Mouse (Mus musculus): ENCODE results near the gene Tut7. TPM values are rescaled to one million over a fixed set of nuclear protein-coding genes. Genes with fewer than 3 reads are reported as not detected.
A peak's percentile ranks its signal among the peaks of the same experiment; 100 is the strongest.

Gene Tut7
- 62.8 and 66.7 TPM in 2 replicates for polyA plus RNA-seq (2016; fragmentation: Nextera tagmentation; extraction: Ambion mirVana)

DNA sequence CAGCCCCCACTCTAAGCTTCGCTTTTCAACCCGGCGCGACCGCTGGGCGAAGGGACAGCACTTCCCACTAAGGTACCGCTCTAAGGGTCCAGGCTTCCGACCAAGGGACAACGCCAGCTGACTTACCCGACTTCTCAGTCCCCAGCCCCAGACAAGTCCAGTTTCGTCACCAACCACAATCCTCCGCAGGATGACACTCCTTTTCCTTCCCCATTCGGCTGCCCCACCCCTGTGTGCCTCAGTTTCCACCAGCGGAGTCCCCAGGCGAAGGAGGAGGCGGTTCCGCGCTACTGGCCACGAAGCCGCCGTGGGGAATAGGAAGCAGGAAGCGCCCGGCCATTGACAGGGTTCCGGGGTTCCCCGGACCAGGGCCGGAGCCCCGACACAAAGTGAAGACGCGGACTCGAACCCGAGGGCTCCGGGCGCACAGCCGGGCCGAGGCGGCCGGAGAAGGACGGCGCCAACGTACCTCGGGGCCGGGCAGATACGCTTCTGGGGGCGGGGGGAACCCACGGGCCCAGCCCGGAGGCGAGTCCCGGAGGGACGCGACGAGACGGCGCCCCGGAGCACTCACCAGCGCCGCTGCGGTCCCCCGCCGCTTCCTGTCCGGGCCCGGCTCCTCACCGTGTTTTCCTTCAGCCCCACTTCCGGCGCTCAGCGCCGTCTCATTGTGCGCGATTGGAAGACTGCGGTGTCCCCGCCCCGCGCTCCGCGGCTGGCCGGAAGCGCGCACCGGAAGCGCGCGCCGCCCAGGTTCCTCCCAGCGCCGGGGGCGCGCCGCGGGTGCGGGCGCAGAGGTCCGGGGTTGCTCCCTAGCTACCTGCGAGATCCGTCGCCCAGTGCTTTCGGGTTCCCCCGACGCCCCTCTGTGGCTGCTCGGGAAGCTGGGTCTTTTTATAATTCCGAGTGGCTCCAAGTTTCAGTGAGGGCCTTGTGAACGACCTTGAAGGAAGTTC is at the start of gene Tut7:
Gene Tut7 (minus strand): TSS at position 641 of the 956 bp plus-strand sequence.
- peak; percentile 98 for ATAC-seq (ENCODE audit: low FRiP score, low read depth)
- H3K9ac ChIP-seq (replicated peaks) = peak within 1 kb of the TSS; percentile 91

DNA sequence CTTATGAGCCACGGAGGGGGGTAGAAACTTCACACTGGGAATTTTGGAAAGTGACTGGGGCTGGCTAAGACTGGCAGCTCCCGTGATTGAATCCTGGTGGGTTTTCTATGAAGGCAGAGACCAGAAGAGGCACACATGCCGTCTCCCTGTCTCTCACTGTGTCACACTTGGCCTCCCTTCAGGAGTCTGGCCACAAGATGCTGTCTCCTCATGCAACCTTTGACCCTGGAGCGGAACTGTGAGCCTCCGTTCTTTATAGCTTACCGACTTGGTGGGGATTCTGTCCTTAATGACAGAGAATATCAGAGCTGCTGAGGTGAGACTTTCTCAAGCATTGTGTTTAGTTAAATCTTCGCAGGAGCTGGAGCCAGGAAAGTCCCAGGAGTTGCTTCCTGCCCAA is 49.5 kb upstream of the Tut7 start:
- no peaks in the 10 kb centered on the region for H3K9me3 ChIP-seq
- no peaks in the 10 kb centered on the region; the same call in 1 of the 2 replicates for H3K27me3 ChIP-seq
- no peaks in the 10 kb centered on the region for H3K4me1 ChIP-seq
- no peak for ATAC-seq (ENCODE audit: low FRiP score, low read depth)
- H3K36me3 ChIP-seq = no peaks in the 10 kb centered on the region
- H3K4me3 ChIP-seq = no peak overlapping the region
- no peak overlapping the region for H3K9ac ChIP-seq (replicated peaks)
- H3K27ac ChIP-seq (replicated peaks) = no peak overlapping the region
- WGBS = 70% methylated on average over 7 of the region's 7 CpGs
- no peak overlapping the region for H3K4me2 ChIP-seq (replicated peaks)

More for the DNA sequence above, at the start of gene Tut7:
- H3K27ac ChIP-seq (replicated peaks) = peak within 1 kb of the TSS; percentile 91
- peaks cover 14% of the 10 kb centered on the region; the same call in 1 of the 2 replicates for H3K36me3 ChIP-seq
- H3K9me3 ChIP-seq = no peaks in the 10 kb centered on the region
- peak within 1 kb of the TSS; percentile 73 for H3K4me2 ChIP-seq (replicated peaks)
- under 1% methylated on average over 92 of the region's 100 CpGs for WGBS
- peak within 1 kb of the TSS; percentile 96 for H3K4me3 ChIP-seq
- H3K27me3 ChIP-seq = no peaks in the 10 kb centered on the region
- H3K4me1 ChIP-seq = peaks cover 24% of the 10 kb centered on the region

DNA sequence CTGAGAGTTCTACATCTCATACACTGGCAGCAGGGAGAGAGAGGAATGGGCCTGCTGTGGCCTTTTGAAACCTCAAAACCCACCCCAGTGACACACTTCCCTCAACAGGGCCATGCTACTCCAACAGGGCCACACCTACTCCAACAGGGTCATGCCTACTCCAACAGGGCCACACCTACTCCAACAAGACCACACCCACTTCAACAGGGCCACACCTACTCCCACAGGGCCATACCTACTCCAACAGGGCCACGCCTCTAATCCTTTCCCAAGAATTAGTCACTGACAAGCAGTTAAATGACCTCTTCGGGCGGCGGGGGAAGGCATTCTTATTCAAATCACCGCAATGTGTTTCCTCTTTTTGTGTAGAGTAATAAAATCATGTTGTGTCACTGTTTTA is 47.1 kb upstream of the Tut7 start:
- H3K27ac ChIP-seq (replicated peaks) = no peak overlapping the region
- H3K36me3 ChIP-seq = no peaks in the 10 kb centered on the region
- 79% methylated on average over 5 of the region's 5 CpGs for WGBS

DNA sequence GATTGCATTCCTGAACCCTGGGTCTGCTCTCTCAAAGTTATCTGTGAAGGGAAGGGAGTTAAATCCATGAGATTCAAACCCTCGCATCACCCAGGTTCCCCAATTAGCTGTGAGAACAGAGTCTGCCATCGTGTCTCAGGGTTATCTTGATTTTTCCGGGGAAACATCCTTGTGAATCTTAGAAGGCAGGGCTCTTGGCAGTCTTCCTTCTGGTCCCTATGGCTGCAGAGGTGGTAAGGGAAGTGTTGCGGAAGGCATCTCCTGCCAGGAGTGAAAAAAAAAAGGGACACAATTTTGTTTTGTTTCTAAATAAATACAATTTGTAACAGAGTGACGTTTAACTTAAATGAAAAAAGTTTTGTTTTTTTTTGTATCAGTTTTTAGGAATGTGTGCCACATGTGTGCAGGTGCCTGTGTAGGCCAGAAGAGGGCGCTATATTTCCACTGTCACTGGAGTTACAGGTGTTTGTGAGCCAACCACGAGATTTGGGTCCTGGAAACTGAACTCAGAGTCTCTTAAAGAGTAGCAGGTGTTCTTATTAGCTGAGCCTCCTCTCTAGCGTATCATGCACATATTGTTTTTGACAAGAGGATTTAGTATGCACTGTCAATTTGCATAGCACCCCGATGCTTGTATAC is 45.2 kb upstream of the Tut7 start:
- no peaks in the 10 kb centered on the region for H3K27me3 ChIP-seq
- H3K4me2 ChIP-seq (replicated peaks) = no peak overlapping the region
- ATAC-seq (ENCODE audit: low FRiP score, low read depth) = no peak
- no peaks in the 10 kb centered on the region for H3K9me3 ChIP-seq
- H3K4me1 ChIP-seq = no peaks in the 10 kb centered on the region
- no peak overlapping the region for H3K27ac ChIP-seq (replicated peaks)
- WGBS = 88% methylated on average over 9 of the region's 9 CpGs
- H3K4me3 ChIP-seq = no peak overlapping the region
- no peak overlapping the region for H3K9ac ChIP-seq (replicated peaks)
- no peaks in the 10 kb centered on the region for H3K36me3 ChIP-seq

More for the DNA sequence above, 47.1 kb upstream of the Tut7 start:
- H3K27me3 ChIP-seq = no peaks in the 10 kb centered on the region
- no peak overlapping the region for H3K4me3 ChIP-seq
- no peak for ATAC-seq (ENCODE audit: low FRiP score, low read depth)
- no peak overlapping the region for H3K4me2 ChIP-seq (replicated peaks)
- no peaks in the 10 kb centered on the region for H3K4me1 ChIP-seq
- no peak overlapping the region for H3K9ac ChIP-seq (replicated peaks)
- no peaks in the 10 kb centered on the region for H3K9me3 ChIP-seq

DNA sequence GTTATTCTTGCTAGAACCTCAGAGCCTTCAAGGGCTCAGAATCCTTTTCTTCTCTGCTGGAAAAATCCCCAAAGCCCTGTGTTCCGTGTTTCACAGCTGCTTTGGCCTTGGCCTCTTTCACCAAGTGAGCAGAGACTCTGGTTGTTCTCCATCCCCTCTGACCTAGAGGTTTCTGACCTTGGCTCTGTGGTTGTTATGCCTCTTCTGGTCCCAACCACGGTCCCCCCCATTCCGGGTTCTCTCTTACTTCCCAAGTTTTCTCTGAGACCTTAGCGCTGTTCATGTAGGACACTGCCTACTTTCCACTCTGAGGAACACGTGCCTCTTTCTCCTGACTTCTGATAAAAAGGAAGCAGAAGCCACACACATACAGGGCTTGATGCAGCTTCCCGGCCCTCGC is 44.2 kb upstream of the Tut7 start:
- no peaks in the 10 kb centered on the region for H3K9me3 ChIP-seq
- no peak overlapping the region for H3K4me2 ChIP-seq (replicated peaks)
- H3K36me3 ChIP-seq = no peaks in the 10 kb centered on the region
- no peaks in the 10 kb centered on the region for H3K4me1 ChIP-seq
- no peak overlapping the region for H3K4me3 ChIP-seq
- 87% methylated on average over 7 of the region's 7 CpGs for WGBS
- H3K9ac ChIP-seq (replicated peaks) = no peak overlapping the region
- no peak for ATAC-seq (ENCODE audit: low FRiP score, low read depth)
- H3K27ac ChIP-seq (replicated peaks) = no peak overlapping the region
- H3K27me3 ChIP-seq = no peaks in the 10 kb centered on the region

DNA sequence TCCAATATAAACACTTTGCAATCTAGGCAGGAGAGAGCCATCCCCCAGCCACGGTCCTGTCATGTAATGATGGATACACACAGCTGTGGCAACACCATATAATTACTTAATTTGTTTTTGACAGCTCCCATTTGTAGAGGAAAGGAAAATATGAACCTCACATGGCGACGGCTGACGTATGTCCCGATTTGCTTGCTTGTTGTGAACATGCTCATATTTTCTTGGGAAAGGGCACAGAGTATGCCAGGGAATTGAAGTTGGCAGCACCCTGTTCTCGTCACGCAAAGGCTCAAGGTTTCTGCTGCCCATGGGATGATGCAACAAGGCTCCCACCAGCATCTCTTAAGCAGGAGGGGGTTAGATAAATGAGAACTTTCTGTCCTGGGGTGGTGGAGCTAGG is 36.6 kb upstream of the Tut7 start:
- Histone ChIP-seq H3K4me3 (no peak overlapping the region), H3K9ac (replicated peaks) (no peak overlapping the region), H3K27me3 (peaks cover 11% of the 10 kb centered on the region; the same call in 1 of the 2 replicates), H3K36me3 (no peaks in the 10 kb centered on the region), H3K9me3 (no peaks in the 10 kb centered on the region), H3K4me1 (no peaks in the 10 kb centered on the region), H3K4me2 (replicated peaks) (no peak overlapping the region), H3K27ac (replicated peaks) (no peak overlapping the region)
- 86% methylated on average over 7 of the region's 7 CpGs for WGBS
- ATAC-seq (ENCODE audit: low FRiP score, low read depth) = no peak

DNA sequence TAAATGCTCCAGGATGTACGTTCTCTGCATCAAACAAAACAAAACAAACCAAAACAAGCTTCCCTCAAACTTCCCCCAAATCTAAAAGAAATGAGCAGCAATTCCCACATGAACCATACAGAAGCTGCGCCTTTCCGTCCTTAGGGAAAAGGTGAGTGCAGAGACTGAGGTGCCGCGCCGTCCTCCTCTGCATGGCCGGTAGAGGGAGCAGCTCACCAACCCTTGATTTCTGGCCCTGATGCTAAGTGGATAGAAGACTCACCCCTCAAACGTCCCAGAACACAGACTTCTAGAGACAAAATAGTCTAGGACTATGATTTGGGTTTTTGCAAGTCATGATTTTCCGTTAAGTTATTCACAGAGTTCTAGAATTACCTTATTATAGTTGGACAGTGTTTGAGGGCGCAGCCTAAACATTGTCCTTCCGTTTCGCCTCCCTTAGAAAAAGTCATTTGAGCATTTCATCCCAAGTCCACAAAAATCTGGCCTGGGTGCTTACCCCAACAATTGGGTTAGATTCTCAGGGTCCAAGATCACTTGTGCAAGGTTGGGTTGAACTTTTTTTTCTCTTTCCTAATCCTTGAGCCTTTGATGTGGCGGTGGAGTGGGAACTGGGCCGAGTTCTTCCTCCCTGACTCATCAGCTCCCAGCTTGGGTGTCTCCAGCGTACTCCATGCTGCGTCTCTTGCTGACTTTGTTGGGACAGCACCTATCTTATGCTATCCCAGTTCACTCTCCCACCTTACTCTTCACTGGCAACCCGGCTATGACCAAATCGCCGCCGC is 33.5 kb upstream of the Tut7 start:
- no peaks in the 10 kb centered on the region for H3K36me3 ChIP-seq
- ATAC-seq (ENCODE audit: low FRiP score, low read depth) = 0 out of 2 replicates have a peak, but pooled peaks have one; percentile 38
- H3K27me3 ChIP-seq = peaks cover 11% of the 10 kb centered on the region; the same call in 1 of the 2 replicates
- no peak overlapping the region for H3K4me2 ChIP-seq (replicated peaks)
- WGBS = 52% methylated on average over 20 of the region's 20 CpGs
- H3K9me3 ChIP-seq = no peaks in the 10 kb centered on the region
- H3K4me1 ChIP-seq = no peaks in the 10 kb centered on the region
- no peak overlapping the region for H3K4me3 ChIP-seq
- no peak overlapping the region for H3K9ac ChIP-seq (replicated peaks)
- H3K27ac ChIP-seq (replicated peaks) = no peak overlapping the region

DNA sequence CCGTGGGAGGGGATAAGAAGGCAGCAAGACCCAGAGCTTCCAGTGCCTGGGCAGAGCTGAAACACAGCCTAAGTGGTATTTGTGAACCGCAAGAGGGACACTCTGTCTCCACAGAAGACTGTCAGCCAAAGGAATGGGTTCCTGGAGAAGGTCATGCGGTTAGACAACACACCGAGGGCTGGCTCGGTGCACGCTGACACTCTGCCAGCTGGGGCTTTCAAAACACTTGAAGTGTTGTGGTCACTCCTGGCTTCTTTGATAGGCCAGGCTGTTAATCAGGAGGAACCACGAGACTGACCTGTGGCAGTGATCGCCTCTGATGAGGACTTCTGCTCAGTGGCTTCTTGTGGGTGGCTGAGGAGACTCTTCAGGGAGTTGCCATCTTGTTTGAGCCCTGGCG is 30.5 kb upstream of the Tut7 start:
- no peaks in the 10 kb centered on the region for H3K36me3 ChIP-seq
- H3K4me3 ChIP-seq = no peak overlapping the region
- H3K9ac ChIP-seq (replicated peaks) = no peak overlapping the region
- WGBS = 79% methylated on average over 9 of the region's 9 CpGs
- H3K9me3 ChIP-seq = no peaks in the 10 kb centered on the region
- H3K4me1 ChIP-seq = no peaks in the 10 kb centered on the region
- ATAC-seq (ENCODE audit: low FRiP score, low read depth) = no peak
- peaks cover 11% of the 10 kb centered on the region; the same call in 1 of the 2 replicates for H3K27me3 ChIP-seq
- H3K4me2 ChIP-seq (replicated peaks) = no peak overlapping the region
- H3K27ac ChIP-seq (replicated peaks) = no peak overlapping the region

DNA sequence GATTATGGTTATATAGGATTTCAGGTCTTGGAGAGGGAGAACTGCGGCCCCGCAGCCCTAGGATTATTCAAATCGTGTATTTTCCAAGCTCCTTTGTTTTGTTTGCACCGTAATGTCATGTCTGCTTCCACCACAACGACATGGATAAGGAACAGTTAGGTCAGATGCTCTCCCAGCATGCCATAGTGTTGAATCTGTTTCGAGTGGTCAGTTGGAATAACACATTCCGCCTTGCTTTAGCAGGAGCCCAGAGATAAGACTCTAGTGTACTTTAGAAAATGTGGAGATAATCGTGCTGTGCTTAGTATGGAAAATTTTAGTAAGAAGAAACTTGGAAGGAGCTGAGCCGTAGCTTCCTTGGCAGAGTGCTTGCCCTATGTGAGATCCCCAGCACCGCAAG is 27.4 kb upstream of the Tut7 start:
- 82% methylated on average over 10 of the region's 10 CpGs for WGBS
- Histone ChIP-seq H3K27ac (replicated peaks) (no peak overlapping the region), H3K4me3 (no peak overlapping the region), H3K4me2 (replicated peaks) (no peak overlapping the region), H3K36me3 (no peaks in the 10 kb centered on the region), H3K27me3 (peaks cover 4% of the 10 kb centered on the region; the same call in 1 of the 2 replicates), H3K4me1 (no peaks in the 10 kb centered on the region), H3K9ac (replicated peaks) (no peak overlapping the region), H3K9me3 (no peaks in the 10 kb centered on the region)
- no peak for ATAC-seq (ENCODE audit: low FRiP score, low read depth)

DNA sequence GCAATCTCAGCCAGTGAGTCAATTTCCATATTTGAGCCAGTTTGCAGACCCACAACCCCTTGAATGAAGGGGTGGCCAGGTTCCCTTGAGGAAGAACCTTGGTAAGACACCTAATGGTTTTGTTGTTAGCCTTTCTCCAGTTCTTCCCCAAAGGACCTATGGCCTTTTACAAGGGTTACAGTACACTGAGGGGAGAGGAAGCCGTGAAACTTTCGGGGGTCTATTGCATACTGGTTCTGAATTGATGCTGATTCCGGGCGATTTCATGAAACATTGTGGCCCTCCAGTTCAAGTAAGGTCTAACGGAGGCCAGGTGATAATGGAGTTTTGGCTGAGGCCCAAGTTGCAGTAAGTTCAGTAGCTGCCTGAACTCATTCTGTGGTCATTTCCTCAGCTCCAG is 21.7 kb upstream of the Tut7 start:
- no peak overlapping the region for H3K4me3 ChIP-seq
- H3K9ac ChIP-seq (replicated peaks) = no peak overlapping the region
- no peak overlapping the region for H3K4me2 ChIP-seq (replicated peaks)
- 91% methylated on average over 5 of the region's 5 CpGs for WGBS
- no peak overlapping the region for H3K27ac ChIP-seq (replicated peaks)
- no peaks in the 10 kb centered on the region for H3K4me1 ChIP-seq
- no peaks in the 10 kb centered on the region for H3K36me3 ChIP-seq
- no peaks in the 10 kb centered on the region for H3K9me3 ChIP-seq
- no peaks in the 10 kb centered on the region for H3K27me3 ChIP-seq
- no peak for ATAC-seq (ENCODE audit: low FRiP score, low read depth)

DNA sequence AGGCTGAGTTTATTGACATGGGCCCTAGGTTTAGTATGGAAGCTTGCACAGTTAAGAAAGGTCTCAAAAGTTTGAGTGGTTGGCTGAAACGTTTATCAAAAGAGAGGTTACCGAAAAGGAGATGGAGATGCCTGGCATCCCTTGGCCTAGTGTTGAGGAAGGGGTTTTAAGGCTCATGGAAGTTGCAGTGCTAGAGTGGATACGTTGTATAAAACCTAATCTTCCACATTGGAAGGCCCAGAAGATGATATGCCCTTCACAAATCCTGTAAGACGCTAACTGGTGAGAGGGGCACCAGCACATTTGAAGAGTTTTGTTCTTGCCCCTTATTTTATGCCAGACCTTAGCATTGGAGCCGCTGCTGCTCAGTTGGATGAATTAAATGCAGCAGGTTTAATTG is 21.0 kb upstream of the Tut7 start:
- H3K4me1 ChIP-seq = no peaks in the 10 kb centered on the region
- no peak overlapping the region for H3K9ac ChIP-seq (replicated peaks)
- no peak overlapping the region for H3K4me2 ChIP-seq (replicated peaks)
- WGBS = 93% methylated on average over 5 of the region's 5 CpGs
- no peaks in the 10 kb centered on the region for H3K9me3 ChIP-seq
- H3K36me3 ChIP-seq = no peaks in the 10 kb centered on the region
- no peaks in the 10 kb centered on the region for H3K27me3 ChIP-seq
- H3K27ac ChIP-seq (replicated peaks) = no peak overlapping the region
- ATAC-seq (ENCODE audit: low FRiP score, low read depth) = no peak
- H3K4me3 ChIP-seq = no peak overlapping the region
